Mouse (Mus musculus): ENCODE results near the gene Srebf1. TPM values are rescaled to one million over a fixed set of nuclear protein-coding genes. Genes with fewer than 3 reads are reported as not detected.

Srebf1 gene
- polyA plus RNA-seq, 1 experiment from 2014 or later, result 34.1 TPM

DNA sequence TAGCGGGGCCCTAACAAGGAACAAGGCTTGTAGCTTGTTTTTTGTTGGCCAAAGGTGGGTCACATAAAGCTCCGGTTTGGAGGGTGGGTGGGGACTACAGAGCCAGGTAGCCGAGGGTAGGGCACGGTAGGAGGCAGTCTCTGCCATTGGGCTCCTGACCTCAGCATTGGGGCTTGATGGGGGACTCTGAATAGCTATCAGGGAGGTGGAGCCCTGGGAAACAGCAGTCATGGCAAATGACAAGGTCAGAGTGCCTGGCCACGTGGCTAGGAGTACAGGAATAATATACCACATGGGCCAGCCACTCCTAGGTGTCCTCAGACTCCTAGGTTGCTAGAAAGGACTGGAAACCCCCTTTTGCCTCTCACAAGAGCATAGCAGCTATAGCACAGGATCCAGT lies 26.0 kb downstream of the Srebf1 start:
- H3K9me3 ChIP-seq (replicated peaks; ENCODE audit: control insufficient read depth, low read length, poor library complexity, severe bottlenecking), result peaks cover 4% of the 10 kb centered on the region; the same call in 1 of the 2 replicates
- H3K4me3 ChIP-seq (ENCODE audit: low read depth, low read length), result no peak overlapping the region
- H3K27ac ChIP-seq (ENCODE audit: low read length), result no peak overlapping the region
- peaks cover 9% of the 10 kb centered on the region for H3K4me1 ChIP-seq (ENCODE audit: control insufficient read depth, insufficient read depth, low read length)
- no peak for ATAC-seq
- H3K4me2 ChIP-seq (ENCODE audit: low read length), result no peak overlapping the region
- 84% methylated on average over 5 of the region's 5 CpGs for WGBS
- no peaks in the 10 kb centered on the region for H3K27me3 ChIP-seq (ENCODE audit: control insufficient read depth, insufficient read depth, low read depth, low read length)
- peaks cover 27% of the 10 kb centered on the region for H3K36me3 ChIP-seq (ENCODE audit: control insufficient read depth, insufficient read depth, low read length)
- H3K9ac ChIP-seq (ENCODE audit: low read depth, low read length), result no peak overlapping the region

DNA sequence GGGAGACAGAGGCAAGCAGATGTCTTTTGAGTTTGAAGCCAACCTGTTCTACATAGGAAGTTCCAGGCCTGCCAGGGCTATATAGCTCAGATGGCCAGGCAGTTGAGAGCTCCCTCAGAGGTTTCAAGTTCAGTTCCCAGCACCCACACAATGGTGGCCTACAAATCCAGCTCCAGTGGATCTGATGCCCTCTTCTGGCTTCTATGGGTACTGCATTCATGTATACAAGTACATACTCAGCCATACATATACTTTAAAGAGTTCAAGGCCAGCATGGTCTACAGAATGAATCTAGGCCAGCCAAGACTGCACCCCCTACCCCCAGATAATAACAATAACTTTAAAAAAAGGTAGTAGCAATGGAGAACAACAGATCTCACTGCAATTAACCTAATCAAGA lies 27.3 kb downstream of the Srebf1 start:
- H3K4me1 ChIP-seq (ENCODE audit: control insufficient read depth, insufficient read depth, low read length), result peaks cover 4% of the 10 kb centered on the region
- no peak overlapping the region for H3K4me3 ChIP-seq (ENCODE audit: low read depth, low read length)
- no peaks in the 10 kb centered on the region for H3K27me3 ChIP-seq (ENCODE audit: control insufficient read depth, insufficient read depth, low read depth, low read length)
- H3K9ac ChIP-seq (ENCODE audit: low read depth, low read length), result no peak overlapping the region
- ATAC-seq, result no peak
- H3K27ac ChIP-seq (ENCODE audit: low read length), result no peak overlapping the region
- no peak overlapping the region for H3K4me2 ChIP-seq (ENCODE audit: low read length)
- peaks cover 4% of the 10 kb centered on the region; the same call in 1 of the 2 replicates for H3K9me3 ChIP-seq (replicated peaks; ENCODE audit: control insufficient read depth, low read length, poor library complexity, severe bottlenecking)
- peaks cover 33% of the 10 kb centered on the region for H3K36me3 ChIP-seq (ENCODE audit: control insufficient read depth, insufficient read depth, low read length)

DNA sequence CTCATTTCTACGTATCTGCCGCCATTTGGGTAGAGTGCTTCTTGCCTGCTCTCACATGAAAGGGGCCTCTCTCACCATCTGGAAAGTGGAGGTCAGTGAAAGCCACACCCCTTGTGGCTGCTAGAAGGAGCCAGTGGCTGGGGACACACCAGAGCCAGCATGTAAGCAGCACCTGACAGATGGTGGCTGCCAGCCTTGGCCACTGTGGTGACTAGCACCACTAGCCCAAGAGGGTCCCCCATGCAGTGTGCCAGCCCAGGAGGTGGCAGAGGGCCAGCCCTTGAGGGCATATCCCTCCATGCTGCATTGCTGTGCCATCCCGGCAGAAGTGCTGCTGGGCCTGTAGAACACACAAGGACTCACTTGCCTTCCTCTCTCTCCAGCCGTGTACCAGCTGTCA lies 28.8 kb downstream of the Srebf1 start:
- no peak overlapping the region for H3K4me2 ChIP-seq (ENCODE audit: low read length)
- ATAC-seq, result no peak
- H3K4me1 ChIP-seq (ENCODE audit: control insufficient read depth, insufficient read depth, low read length), result no peaks in the 10 kb centered on the region
- no peak overlapping the region for H3K4me3 ChIP-seq (ENCODE audit: low read depth, low read length)
- H3K27me3 ChIP-seq (ENCODE audit: control insufficient read depth, insufficient read depth, low read depth, low read length), result no peaks in the 10 kb centered on the region
- WGBS, result 60% methylated on average over 4 of the region's 4 CpGs
- peaks cover 45% of the 10 kb centered on the region for H3K36me3 ChIP-seq (ENCODE audit: control insufficient read depth, insufficient read depth, low read length)
- no peak overlapping the region; the same call in 1 of the 2 replicates for H3K27ac ChIP-seq (ENCODE audit: low read length)
- H3K9ac ChIP-seq (ENCODE audit: low read depth, low read length), result no peak overlapping the region; the same call in 1 of the 2 replicates
- H3K9me3 ChIP-seq (replicated peaks; ENCODE audit: control insufficient read depth, low read length, poor library complexity, severe bottlenecking), result peaks cover 4% of the 10 kb centered on the region; the same call in 1 of the 2 replicates

DNA sequence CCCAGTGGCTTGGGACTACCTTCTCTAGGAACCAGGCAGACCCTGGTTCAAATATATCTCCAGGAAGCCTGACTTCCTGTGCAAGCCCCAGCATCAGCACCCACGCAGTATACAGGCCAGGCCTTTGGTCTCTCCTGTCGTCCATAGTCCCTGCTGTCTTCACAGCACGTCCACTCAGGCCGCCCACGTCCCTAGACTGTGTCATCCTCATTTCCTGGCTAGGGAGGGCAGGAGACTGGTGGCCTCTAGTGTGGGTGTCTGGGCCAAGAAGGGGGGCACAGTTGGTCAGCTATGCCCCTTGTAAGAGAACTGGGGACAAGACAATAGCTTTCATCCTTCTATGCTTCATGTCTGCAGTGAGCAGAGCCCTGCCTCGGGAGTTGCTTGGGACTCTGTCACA lies 29.8 kb downstream of the Srebf1 start:
- ATAC-seq, result no peak
- Histone ChIP-seq H3K4me2 (ENCODE audit: low read length) (no peak overlapping the region), H3K9ac (ENCODE audit: low read depth, low read length) (no peak overlapping the region), H3K27me3 (ENCODE audit: control insufficient read depth, insufficient read depth, low read depth, low read length) (no peaks in the 10 kb centered on the region), H3K36me3 (ENCODE audit: control insufficient read depth, insufficient read depth, low read length) (peaks cover 47% of the 10 kb centered on the region), H3K9me3 (replicated peaks; ENCODE audit: control insufficient read depth, low read length, poor library complexity, severe bottlenecking) (peaks cover 4% of the 10 kb centered on the region; the same call in 1 of the 2 replicates), H3K4me1 (ENCODE audit: control insufficient read depth, insufficient read depth, low read length) (no peaks in the 10 kb centered on the region), H3K27ac (ENCODE audit: low read length) (no peak overlapping the region), H3K4me3 (ENCODE audit: low read depth, low read length) (no peak overlapping the region)
- 77% methylated on average over 6 of the region's 6 CpGs for WGBS

DNA sequence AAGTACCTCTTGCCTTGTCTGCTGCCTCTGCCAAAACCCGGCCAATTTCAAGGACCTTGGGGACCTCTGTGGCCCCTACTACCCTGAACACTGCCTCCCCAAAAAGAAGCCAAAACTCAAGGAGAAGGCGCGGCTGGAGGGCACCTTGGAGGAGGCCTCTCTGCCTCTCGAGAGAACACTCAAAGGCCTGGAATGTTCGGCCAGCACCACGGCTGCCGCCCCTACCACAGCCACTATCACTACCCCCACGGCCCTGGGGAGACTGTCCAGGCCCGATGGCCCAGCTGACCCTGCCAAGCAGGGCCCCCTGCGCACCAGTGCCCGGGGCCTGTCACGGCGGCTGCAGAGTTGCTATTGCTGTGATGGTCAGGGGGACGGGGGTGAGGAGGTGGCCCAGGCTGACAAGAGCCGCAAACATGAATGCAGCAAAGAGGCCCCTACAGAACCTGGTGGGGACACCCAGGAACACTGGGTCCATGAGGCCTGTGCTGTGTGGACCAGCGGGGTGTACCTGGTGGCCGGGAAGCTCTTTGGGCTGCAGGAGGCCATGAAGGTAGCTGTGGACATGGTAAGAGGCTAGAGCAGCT lies 32.2 kb downstream of the Srebf1 start:
- no peak overlapping the region for H3K4me2 ChIP-seq (ENCODE audit: low read length)
- 90% methylated on average over 17 of the region's 17 CpGs for WGBS
- peaks cover 62% of the 10 kb centered on the region for H3K36me3 ChIP-seq (ENCODE audit: control insufficient read depth, insufficient read depth, low read length)
- no peak overlapping the region for H3K9ac ChIP-seq (ENCODE audit: low read depth, low read length)
- H3K4me1 ChIP-seq (ENCODE audit: control insufficient read depth, insufficient read depth, low read length), result peaks cover 7% of the 10 kb centered on the region
- H3K9me3 ChIP-seq (replicated peaks; ENCODE audit: control insufficient read depth, low read length, poor library complexity, severe bottlenecking), result peaks cover 4% of the 10 kb centered on the region; the same call in 1 of the 2 replicates
- ATAC-seq, result no peak
- no peaks in the 10 kb centered on the region for H3K27me3 ChIP-seq (ENCODE audit: control insufficient read depth, insufficient read depth, low read depth, low read length)
- no peak overlapping the region for H3K27ac ChIP-seq (ENCODE audit: low read length)
- H3K4me3 ChIP-seq (ENCODE audit: low read depth, low read length), result no peak overlapping the region

- H3K4me2 ChIP-seq (ENCODE audit: low read length), result no peak overlapping the region
- 78% methylated on average over 21 of the region's 21 CpGs for WGBS
- no peak for ATAC-seq
- no peak overlapping the region for H3K4me3 ChIP-seq (ENCODE audit: low read depth, low read length)
- no peaks in the 10 kb centered on the region for H3K9me3 ChIP-seq (replicated peaks; ENCODE audit: control insufficient read depth, low read length, poor library complexity, severe bottlenecking)
- H3K27ac ChIP-seq (ENCODE audit: low read length), result no peak overlapping the region
- peaks cover 56% of the 10 kb centered on the region for H3K36me3 ChIP-seq (ENCODE audit: control insufficient read depth, insufficient read depth, low read length)
- peaks cover 13% of the 10 kb centered on the region for H3K4me1 ChIP-seq (ENCODE audit: control insufficient read depth, insufficient read depth, low read length)
- no peak overlapping the region for H3K9ac ChIP-seq (ENCODE audit: low read depth, low read length)
- H3K27me3 ChIP-seq (ENCODE audit: control insufficient read depth, insufficient read depth, low read depth, low read length), result no peaks in the 10 kb centered on the region
Measured at GRCm38 (mm10) chr11:60189501-60190040, 32.8 kb downstream of the Srebf1 start.

GRCm38 (mm10) chr11:60188275-60188853 lies 34.0 kb downstream of the Srebf1 start:
- no peak overlapping the region for H3K4me2 ChIP-seq (ENCODE audit: low read length)
- H3K27me3 ChIP-seq (ENCODE audit: control insufficient read depth, insufficient read depth, low read depth, low read length), result no peaks in the 10 kb centered on the region
- no peak overlapping the region for H3K27ac ChIP-seq (ENCODE audit: low read length)
- peaks cover 25% of the 10 kb centered on the region for H3K4me1 ChIP-seq (ENCODE audit: control insufficient read depth, insufficient read depth, low read length)
- no peak overlapping the region for H3K9ac ChIP-seq (ENCODE audit: low read depth, low read length)
- no peaks in the 10 kb centered on the region for H3K9me3 ChIP-seq (replicated peaks; ENCODE audit: control insufficient read depth, low read length, poor library complexity, severe bottlenecking)
- 88% methylated on average over 25 of the region's 25 CpGs for WGBS
- peaks cover 46% of the 10 kb centered on the region for H3K36me3 ChIP-seq (ENCODE audit: control insufficient read depth, insufficient read depth, low read length)
- H3K4me3 ChIP-seq (ENCODE audit: low read depth, low read length), result no peak overlapping the region
- no peak for ATAC-seq

GRCm38 (mm10) chr11:60187070-60187469 lies 35.3 kb downstream of the Srebf1 start:
- 91% methylated on average over 11 of the region's 11 CpGs for WGBS
- no peak for ATAC-seq
- Histone ChIP-seq H3K4me3 (ENCODE audit: low read depth, low read length) (no peak overlapping the region), H3K36me3 (ENCODE audit: control insufficient read depth, insufficient read depth, low read length) (peaks cover 46% of the 10 kb centered on the region), H3K4me1 (ENCODE audit: control insufficient read depth, insufficient read depth, low read length) (peaks cover 38% of the 10 kb centered on the region), H3K27me3 (ENCODE audit: control insufficient read depth, insufficient read depth, low read depth, low read length) (no peaks in the 10 kb centered on the region), H3K9me3 (replicated peaks; ENCODE audit: control insufficient read depth, low read length, poor library complexity, severe bottlenecking) (no peaks in the 10 kb centered on the region), H3K4me2 (ENCODE audit: low read length) (no peak overlapping the region), H3K9ac (ENCODE audit: low read depth, low read length) (no peak overlapping the region), H3K27ac (ENCODE audit: low read length) (0 out of 2 replicates have a peak overlapping the region, but pooled peaks have one; percentile 8)
